Mouse (Mus musculus) megakaryocyte, adult 5-6 weeks (primary cell): Measurements from ENCODE around the gene Lama1. TPM values are rescaled to one million over a fixed set of nuclear protein-coding genes. Genes with fewer than 3 reads are reported as not detected.
"Not testable (repeated sequence)": the region's sequence is repeated elsewhere in the genome, so short reads cannot be mapped to it uniquely, and the experiment has no call there.

Source experiments
- ATAC-seq: 2 replicates; pipeline ENCODE4 v1.8.0; 2016; ENCODE audit warnings: mild to moderate bottlenecking, inconsistent platforms; ENCODE audit not compliant: poor library complexity, severe bottlenecking
- total RNA-seq, 2 experiments: library from RNA; stranded (forward) in 1 of 2; stranded (reverse) in 1 of 2; fragments of 153-499, 151-499 nt in 1 of 2; fragments of 221-1000, 200-1000 nt in 1 of 2; gene quantifications; 2 replicates each; pipeline versions ENCODE4 v1.2.3 to v1.2.4; 2015 to 2017

Gene Lama1
- total RNA-seq, 2 experiments from 2014 or later: not detected

DNA sequence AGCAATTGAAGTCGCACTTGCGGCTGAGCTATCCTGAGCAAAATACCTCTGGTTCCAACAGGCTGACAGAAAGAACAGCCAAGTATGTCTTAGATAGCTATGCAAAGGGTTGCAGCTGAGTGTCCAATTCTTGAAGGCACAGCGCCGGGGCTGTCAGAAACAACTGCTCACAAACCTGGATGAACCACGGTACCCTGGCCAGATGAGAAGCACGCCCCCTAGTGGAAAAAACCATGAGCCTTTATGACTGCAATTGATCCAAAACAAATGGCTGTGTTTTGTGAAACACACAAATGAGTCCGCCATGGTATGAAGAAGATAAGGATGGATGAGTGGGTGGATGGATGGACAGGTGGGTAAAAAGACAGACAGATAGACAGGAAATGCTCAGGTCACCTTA is 15.9 kb downstream of the Lama1 start:
- no peak for ATAC-seq

GRCm38 (mm10) chr17:67715466-67715865 is 18.4 kb downstream of the Lama1 start:
- ATAC-seq: no peak

GRCm38 (mm10) chr17:67722055-67722454 is 25.0 kb downstream of the Lama1 start:
- ATAC-seq: no peak

DNA sequence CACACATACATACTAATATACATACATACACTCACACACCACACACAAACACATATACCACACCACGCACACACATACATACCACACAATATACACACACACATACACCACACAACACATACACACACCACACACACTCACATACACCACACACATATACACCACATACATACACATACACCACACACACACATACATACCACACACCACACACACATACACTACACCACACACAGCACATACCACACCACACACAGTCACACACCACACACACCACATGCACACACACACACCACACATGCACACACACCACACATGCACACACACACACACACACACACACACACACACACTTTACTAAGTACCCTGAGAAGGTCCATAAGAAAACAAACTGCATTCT is 25.5 kb downstream of the Lama1 start:
- no peak for ATAC-seq

GRCm38 (mm10) chr17:67723175-67724067 is 26.4 kb downstream of the Lama1 start:
- no peak for ATAC-seq

- ATAC-seq: no peak
Observed at GRCm38 (mm10) chr17:67726601-67727000, 29.5 kb downstream of the Lama1 start.

DNA sequence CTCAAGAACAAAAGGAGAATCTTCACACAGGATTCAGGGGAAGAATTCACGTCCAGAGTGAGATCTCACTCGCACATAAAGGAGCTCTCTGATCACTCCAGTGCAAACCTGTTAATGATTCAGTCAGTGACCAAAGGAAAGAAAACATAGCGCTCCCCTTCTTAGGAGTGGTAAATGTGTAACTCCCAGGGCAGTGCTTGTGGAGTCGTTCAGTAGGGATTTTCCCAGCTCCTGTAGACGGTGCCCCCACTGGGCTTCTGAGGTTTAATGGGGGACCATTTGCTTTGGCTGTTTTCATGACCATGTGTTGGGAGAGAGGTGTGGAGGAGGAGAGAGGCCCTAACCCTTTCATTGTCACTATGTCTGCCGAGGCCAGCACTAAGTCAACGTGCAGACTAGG is 31.7 kb downstream of the Lama1 start:
- ATAC-seq: no peak

- no peak for ATAC-seq
Observed at GRCm38 (mm10) chr17:67731096-67731495, 34.0 kb downstream of the Lama1 start.

DNA sequence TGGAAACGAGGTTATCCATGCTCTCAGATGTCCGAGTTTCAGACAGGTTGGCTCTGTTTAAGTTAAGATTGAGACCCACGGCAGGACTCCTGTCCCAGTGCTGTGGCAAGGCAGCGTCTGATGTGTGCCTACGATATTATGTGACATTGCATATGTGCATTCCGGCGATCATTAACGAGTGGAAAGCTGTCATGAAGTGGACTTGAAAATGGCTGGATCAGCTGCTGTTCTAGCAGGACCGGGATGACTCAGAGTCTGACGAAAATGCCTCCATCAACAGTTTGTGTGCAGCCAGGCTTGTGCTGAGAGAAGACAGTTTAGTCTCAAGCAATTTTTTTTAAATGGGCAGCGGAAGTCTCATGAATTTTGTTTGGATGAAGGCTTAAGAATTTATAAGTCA is 34.9 kb downstream of the Lama1 start:
- no peak for ATAC-seq

DNA sequence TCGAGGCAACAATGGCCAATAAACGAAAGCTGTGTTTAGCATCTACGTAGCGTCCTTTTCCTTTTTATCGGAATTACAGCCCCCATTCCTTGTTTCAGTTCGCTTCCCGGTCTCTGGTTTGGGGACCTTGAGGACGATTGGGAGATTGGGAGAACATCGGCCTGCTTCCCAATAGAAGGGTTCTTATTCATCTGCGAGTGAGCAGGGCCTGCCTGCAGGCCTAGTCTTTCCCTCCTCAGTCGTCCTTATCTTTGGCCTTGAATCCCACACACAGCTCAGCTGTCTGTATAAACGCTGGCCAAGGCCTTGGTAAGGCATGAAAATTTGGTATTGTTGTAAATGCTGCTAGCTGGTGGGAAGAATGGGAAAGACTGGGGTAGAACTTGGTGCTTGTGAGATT is 36.5 kb downstream of the Lama1 start:
- no peak for ATAC-seq

GRCm38 (mm10) chr17:67735722-67736121 is 38.7 kb downstream of the Lama1 start:
- ATAC-seq: no peak

DNA sequence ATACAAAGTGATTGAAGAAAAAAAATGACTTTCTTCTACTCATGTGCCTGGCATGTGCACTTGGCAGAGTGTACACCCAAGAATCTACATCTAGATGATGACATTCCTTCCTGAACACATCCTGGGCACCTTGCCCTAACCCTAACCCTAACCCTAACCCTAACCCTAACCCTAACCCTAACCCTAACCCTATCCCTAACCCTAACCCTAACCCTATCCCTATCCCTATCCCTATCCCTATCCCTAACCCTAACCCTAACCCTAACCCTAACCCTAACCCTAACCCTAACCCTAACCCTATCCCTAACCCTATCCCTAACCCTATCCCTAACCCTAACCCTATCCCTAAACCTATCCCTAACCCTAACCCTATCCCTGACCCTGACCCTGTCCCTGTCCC is 44.2 kb downstream of the Lama1 start:
- not testable (repeated sequence) for ATAC-seq

GRCm38 (mm10) chr17:67764167-67764871 is 67.3 kb downstream of the Lama1 start:
- ATAC-seq: no peak

- no peak for ATAC-seq
Observed at GRCm38 (mm10) chr17:67773608-67774007, 76.5 kb downstream of the Lama1 start.

DNA sequence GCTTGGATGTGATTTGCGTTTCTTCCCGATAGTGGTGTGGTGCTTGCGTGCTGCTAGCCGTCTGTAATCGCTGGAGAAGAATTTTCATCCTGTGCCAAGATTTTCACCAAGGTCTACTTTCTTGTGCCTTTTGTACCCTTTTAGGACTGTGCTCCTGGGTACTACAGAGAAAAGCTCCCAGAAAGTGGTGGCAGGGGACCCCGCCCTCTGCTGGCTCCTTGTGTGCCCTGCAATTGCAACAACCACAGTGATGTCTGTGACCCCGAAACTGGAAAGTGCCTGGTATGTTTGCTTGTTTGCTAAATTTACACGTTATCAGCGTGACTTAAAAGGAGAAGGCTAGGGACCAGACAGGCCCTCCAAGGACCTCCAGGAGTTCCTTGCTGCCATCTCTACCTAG is 79.7 kb downstream of the Lama1 start:
- ATAC-seq: no peak

- ATAC-seq: no peak
Observed at GRCm38 (mm10) chr17:67779812-67780211, 82.8 kb downstream of the Lama1 start.

- no peak for ATAC-seq
Observed at GRCm38 (mm10) chr17:67791091-67791490, 94.0 kb downstream of the Lama1 start.

GRCm38 (mm10) chr17:67809171-67809570 is 112.1 kb downstream of the Lama1 start:
- ATAC-seq: no peak

GRCm38 (mm10) chr17:67813666-67814065 is 116.6 kb downstream of the Lama1 start:
- ATAC-seq: no peak

- no peak for ATAC-seq
Observed at GRCm38 (mm10) chr17:67815720-67816119, 118.7 kb downstream of the Lama1 start.

GRCm38 (mm10) chr17:67816916-67817315 is 119.9 kb downstream of the Lama1 start:
- no peak for ATAC-seq

GRCm38 (mm10) chr17:67827431-67827830 is 130.4 kb downstream of the Lama1 start:
- ATAC-seq: no peak
